Mouse (Mus musculus) cerebellum, postnatal 4 days (tissue): ENCODE results near the gene Cmah.

Source experiments
- DNase-seq, 2 experiments: peaks; one replicate each; pipeline ENCODE4 v3.0.0; 2022; ENCODE audit warnings: low spot score in 2 of 2, mixed read lengths in 1 of 2

Cmah gene

DNA sequence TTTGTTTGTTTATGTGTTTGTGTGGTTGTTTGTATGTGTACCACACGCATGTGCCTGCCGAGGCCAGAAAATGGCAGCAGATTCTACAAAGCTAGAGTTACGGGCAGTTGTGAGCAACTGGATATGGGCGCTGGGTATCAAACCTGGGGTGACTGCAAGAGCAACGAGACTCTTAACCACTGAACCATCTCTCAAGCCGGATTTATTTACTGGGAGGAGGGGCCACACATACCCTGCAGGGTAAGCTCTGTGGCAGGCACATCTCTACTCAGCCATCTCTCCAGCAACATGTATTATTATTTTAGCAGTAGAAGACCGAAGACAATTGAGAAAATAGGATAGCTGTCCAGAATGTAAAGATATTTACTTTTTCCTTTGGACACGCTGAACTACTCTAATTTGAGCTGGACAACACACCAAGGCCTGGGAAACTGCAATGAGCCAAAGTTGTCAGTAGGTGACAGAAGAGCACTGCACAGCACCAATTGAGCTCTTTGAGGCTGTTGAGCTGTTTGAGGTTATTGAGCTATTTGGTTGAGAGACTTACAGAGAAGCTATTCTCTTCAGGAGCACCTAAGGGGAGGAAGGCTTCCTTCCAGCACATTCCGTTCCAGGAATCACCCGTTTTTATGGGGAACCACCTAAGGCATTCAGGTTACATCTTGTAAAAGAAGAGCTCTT is 154.6 kb downstream of the Cmah start:
- peak; percentile 37 to 53 for DNase-seq

DNA sequence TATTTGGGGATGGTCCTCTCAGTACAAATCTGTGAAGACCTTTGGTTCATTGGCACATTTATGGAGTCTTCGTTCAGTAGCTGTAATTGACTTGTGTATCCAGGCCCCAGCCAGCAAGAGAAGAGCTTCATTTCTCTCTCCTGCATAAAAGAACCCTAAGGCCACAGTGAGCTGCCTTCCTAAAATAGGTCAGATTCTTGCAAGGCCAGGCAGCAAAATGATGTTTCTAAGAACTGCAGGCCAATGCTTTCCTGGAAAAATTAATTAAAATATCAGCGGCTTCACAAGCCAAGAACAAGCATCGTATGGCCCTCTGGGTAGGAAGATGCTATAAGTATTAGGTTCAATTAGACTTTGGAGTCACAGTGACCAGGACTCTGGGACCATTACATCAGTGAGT is 156.5 kb downstream of the Cmah start:
- DNase-seq = no peak

DNA sequence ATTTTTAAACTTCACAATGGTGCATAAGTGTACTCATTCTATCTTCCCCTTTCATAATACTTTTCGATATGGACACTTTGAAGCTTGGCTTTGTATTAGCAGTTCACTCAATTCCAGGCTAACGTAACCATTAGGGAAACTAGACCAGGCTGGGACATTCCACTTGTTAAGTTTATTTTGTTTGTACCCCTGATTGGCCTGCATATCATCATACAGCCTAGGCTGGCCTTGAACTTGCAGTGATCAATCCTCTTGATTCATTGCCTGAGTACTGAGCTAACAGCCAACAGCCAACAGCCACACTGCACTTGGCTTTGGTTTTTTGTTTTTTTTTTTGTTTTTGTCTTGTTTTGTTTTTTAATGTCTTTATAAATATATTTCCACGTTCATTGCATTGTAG is 157.6 kb downstream of the Cmah start:
- DNase-seq = no peak

DNA sequence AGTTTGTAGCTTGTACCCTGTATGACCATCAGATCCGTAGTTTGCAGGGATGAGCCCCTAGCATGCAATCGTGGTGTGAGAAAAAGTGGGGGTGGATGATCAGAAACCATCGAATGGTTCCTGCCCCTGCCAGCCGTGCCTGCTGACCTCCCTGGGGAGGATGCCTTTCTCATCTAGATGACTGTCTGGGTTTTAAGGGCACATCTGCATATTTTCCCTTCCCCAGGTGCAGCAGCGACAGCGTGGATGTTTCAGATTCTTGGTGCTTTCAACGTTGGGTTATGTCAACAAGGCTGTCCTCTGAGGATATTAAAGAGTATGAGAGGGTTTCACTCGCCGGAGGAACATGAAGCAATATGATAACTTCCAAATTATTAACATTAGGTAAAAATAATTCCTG is 158.8 kb downstream of the Cmah start:
- DNase-seq = no peak

DNA sequence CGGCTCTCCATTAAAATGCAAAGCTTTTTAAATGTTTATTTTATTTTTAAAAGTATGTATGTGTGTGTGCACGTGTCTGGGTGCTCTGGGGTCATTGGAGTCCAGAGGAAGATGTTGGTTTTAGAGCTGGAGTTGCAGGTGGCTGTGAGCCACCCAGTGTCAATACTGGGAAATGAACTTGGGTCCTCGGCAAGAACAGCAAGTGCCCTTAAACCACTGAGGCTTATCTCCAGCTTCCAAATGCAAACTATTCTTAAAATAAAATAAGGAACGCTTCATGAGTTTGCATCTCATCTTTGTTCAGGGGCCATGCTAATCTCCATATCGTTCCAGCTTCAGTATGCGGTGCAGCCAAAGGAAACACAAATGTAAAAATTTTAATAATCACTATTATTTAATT is 159.2 kb downstream of the Cmah start:
- DNase-seq = no peak

DNA sequence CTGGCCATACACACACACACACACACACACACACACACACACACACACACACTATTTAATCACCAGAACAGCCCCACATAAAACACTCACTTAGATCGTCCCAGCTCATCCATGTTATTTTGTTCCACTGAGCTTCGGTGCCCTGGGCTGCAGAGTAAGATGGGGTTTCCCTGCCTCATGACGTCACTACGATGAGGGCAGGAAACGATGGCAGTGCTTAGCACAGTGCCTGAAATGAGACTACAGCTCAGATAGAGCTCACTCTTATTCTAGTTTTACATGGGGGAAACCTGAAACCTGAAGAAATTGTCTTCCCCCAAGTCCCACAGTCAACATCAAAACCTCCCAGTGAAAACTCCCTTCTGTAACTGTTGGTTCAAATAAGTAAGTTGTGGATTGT is 159.9 kb downstream of the Cmah start:
- DNase-seq = no peak

DNA sequence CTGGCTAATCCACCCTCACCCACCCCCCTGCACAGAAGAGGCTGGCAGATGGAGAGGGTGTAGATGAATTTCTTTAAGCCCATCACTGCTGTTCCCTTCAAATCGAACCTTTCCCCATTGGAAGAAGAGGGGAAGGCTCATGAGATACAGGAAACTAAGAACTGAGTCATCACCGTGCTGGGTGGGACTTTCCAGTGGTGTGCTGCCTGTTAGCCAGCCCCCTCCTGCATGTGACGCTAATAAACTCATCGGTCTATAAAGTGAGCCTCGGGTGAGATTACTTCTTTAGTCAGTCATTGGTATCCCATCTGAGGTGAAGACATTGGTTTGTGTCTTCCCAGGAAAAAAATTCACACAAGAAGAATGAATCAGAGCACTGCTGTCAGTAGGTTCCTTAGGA is 160.3 kb downstream of the Cmah start:
- no peak for DNase-seq

DNA sequence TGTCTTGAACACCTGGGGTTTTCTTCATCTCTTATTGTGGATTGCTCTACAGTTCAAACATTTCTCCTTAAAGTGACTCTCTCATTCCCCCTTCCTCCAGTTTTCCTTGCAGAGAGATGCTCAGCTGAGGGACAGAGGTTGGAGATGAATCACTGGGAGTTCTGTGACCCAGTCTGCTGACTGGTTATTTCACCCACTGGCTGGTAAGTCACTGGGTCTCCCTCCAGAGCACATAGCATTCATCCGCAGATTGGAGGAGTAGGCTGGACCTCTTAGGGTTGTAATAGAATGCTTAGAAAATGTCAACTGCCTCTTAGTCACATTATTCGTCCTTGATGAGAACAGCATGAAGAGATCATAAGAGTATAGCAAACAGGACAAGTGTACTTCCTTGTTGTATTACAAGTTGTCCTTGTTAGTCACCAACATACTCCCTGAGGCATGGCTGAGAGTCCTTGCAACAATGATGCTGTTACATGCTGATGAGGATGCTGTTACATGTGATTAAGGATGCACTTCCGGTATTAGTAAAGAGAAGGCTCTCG is 161.4 kb downstream of the Cmah start:
- no peak for DNase-seq

DNA sequence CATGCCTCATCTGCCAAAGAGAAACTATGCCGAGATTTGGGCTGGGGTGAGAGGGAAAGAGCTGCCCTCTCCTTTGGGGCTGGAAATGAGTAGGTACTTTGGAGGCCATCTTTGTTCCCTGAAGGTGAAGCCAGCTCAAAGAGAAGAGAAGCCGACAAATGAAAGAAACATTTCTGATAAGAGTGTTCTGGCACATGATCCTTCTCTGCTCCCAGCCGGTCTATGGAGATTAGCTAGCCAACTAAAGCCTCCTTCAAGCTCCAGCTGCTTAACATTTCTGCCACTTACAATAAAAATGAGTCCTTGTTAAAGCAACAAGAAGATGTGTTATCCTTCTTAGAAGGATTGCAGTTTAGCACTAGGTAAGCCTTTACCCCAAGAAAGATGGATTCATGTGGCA is 162.3 kb downstream of the Cmah start:
- no peak for DNase-seq

DNA sequence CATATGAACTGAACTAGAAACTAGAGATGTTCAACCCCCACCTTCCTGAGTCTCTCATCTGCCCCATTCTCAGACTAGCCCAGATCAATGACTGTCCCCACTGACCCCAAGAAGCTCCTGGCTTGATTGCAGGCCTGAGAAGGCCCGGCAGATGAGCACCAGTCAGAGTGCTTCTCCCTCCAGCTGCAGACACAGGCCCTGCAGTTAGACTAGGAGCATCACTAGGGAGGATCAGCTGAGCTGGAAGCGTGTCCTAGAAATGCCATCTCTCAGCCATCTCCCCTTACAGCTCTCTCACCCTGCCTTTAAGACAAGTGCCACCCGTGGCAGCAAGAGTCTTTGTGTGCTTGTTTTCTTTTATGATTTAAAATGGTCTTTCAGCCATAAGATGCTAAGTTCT is 162.8 kb downstream of the Cmah start:
- DNase-seq = no peak

DNA sequence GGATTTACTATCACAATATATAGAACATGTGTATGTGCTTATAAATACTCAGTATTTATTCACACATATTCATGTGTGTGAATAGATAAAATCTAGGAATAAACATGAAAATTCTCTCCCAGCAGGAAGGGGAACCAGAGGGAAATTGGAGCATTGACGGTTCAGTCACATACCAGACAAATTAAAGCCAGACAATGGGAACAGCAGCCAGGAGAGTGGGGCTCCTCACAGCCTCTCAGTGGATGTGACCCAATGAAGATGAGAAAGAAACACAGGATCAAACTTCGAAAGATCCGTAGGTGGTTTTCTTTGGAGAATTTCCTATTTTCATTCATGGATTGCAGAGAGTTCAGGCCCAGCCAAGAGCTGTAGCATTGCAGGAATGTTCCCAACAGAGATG is 163.9 kb downstream of the Cmah start:
- DNase-seq = no peak

DNA sequence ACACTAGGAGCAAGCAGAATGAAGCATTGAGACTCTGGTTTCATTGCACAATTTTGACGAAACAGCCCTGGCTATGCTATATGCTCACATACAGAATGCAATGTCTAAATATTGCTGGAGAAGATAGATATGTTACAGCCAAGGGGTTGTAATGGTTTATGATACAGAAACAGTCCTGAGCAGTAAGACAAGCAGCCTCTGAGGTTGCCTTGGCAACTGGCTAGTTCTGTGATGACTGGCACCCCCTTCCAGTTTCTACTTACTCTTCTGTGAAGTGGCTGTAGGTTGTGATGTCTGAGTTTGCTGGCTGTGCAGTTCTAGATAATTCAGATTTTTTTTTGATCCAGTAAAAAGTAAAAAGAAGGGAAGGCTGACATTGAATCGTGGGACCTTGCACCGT is 166.6 kb downstream of the Cmah start:
- no peak for DNase-seq

DNA sequence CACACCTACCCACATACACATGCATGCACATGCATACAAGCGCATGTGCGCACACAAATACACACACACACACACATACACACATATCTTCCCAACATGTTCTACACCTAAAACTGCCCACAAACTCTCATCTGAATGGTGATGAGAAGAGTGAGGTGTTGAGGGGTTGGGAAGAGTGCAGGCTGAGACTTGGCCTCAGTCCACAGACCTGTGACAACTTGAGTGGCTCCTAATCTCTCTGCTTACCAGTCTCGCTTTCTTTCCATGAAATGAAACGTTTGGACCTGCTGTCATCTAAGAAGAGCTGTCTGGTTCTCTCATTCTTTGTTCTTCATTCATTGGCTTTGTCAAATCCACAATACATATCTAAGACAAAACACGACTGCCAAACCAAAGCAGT is 169.1 kb downstream of the Cmah start:
- DNase-seq = no peak

DNA sequence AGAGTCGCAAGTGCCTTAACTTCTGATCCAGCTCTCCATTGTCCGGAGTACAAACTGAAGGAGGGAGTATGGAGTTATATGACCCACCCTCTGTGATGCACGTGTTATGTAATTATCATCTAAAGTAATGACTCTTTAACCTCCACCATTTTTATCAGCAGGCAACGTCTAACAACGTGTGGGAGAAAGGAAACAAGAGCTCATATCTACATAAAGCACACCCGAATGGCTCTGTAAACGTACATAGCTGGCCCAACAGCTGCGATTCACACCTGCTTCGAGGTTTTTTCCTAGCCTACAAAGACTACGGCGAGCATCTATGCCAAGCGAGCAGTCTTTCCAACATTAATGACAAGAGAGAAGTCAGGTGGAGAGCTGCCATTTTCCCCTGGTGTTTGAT is 169.8 kb downstream of the Cmah start:
- DNase-seq = no peak

DNA sequence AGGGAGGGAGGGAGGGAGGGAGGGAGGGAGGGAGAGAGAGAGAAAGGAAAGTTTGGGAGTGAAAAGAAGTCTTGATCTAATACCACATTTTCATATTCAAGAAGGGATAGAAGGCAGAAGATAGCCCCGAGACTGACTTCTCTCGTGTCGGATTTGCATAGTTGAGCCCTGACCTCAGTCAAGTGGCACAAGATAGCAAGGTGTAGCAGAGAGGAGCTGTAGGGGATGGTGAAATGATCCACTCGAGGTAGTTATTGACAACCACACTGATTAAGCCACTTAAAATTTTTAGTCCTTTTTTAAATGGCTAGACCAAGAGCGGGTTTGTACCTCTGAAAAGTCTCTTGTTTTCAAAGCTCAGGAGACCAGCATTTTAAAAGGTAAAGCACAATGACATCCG is 171.1 kb downstream of the Cmah start:
- DNase-seq = no peak

DNA sequence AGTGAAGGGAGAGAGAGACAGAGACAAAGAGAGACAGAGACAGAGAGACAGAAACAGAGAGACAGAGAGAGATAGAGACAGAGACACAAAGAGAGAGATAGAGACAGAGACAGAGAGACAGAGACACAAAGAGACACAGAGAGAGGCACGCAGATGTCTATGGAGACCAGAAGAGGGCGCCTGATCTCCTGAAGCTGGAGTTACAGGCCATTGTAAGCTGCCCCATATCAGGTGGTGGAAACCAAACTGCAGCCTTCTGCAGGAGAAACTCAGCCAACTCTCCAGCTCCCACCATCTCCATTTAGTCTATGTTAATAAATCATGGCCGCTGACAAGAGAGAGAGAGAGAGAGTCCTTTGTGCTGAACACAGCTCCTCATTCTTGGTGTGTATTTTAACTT is 172.3 kb downstream of the Cmah start:
- DNase-seq = no peak

DNA sequence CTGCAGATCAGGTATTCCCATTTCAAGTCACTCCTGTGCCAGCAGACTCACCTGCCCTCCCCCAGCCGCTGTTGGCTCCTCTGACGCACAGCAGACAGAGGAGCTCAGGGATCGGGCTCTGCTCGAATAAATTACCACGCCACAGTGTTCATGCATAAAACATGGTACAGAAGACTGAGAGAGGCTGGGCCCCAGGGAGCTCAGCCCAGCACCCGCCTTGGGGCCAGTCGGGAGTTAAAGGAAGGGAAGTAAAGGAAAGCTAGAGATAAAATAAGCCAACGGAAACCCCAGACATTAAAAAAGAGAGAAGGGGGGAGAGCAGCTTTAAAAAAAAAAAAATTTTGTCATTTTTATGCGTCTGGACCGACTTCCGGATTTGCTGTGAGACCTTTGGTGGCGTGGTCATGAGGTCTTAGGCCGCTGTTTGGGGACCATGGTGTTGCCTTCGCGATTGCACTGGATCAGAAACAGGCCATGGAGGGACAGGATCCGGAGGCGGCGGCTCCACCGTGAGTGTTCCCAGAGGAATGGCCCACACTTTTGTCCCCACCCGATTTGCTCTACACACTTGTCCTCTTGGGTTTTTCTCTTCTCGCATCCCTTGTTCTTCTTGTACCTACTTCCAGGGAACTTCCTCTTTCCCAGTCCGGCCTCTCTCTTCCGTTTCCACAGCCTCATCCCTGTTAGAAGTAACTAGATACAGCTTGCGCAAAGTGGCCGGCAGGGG is 174.1 kb downstream of the Cmah start:
- no peak for DNase-seq

DNA sequence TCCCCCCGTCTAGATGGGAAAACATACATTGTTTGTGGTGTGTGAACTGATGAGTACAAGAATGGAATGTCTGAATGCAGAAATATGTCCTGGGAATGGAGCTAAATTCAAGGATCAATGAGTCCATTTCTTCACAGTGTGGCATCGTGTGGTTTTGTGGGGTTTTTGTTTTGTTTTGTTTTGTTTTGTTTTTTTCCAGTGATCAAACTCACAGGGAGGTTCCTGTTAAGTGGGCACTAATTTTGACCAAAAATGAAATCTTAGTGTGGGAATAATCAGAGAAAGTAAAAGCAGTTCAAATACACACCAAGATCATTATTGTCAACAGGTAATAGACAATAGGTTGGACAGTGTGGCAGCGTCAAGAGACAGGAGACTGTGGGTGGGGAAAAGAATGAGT is 174.7 kb downstream of the Cmah start:
- no peak for DNase-seq

DNA sequence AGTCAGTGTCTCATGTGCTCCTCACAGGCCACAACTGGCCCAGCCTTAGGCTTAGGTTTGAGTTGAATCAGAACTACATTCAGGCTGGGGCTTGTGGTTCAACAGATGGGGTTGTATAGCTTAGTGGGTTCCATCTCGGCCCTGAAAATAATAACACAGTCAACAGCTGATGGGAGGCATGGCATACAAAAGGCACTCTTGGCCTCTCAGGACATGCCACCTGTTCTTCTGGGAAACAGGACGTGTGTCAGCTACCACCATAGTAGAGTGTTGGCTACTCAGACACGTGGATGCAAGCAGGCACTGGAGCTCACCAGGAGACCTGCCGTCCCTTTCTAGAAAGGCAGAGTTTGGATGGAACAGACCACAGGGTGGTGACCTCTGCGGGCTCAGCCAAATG is 178.6 kb downstream of the Cmah start:
- no peak for DNase-seq

DNA sequence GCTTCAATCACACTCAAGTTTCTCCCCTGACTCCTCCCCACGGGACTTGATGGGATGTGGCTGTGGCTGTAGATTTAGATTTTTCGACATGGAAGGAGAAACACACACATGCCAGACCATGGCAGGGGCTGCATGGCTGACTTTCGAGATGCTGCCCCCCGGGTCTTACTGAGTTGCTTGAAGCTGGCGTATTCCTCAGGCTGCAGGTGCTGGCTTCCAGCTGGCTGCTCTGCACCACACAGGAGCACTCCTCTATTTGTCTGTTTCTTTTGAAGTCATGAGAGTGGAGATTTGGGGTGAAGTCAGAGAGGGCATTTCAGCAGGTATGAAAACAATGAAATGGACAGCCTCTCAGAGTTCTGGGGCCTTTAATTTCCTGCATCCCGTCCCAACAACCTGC is 180.0 kb downstream of the Cmah start:
- DNase-seq = no peak

DNA sequence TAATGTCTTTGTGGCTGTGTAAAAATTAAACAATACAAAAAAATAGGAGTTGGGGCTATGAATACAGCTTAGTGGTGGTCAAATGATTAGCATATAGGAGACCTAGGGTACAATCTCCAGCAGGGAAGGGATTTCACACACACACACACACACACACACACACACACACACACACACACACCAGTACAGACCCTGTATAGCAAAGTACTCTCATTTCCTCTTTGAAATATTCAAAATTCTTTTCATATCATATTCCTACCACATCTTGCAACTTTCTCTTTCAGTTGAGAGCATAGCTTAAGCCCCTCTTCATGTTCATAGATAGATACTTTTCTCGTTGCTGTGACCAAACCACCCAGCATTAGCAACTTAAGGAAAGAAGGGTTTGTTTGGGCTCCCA is 181.7 kb downstream of the Cmah start:
- DNase-seq = no peak

DNA sequence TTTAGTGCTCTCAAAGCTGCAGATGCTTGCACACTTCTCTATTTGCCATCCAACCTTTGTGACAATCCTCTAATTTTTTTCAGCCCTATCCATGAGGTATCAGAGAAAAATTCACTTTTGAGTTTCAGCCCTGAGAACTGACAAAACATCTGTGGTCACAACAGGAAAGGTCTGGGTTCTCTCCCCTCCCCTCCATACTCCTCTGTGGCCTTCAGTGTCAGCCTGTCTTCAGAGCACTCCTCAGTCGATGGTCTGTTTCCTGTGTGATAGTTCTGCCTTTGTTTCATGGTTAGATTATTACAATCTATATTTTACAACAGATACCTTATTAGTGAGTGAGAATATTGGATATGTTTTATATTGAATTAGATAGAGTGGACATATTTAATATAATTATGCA is 184.2 kb downstream of the Cmah start:
- DNase-seq = no peak

DNA sequence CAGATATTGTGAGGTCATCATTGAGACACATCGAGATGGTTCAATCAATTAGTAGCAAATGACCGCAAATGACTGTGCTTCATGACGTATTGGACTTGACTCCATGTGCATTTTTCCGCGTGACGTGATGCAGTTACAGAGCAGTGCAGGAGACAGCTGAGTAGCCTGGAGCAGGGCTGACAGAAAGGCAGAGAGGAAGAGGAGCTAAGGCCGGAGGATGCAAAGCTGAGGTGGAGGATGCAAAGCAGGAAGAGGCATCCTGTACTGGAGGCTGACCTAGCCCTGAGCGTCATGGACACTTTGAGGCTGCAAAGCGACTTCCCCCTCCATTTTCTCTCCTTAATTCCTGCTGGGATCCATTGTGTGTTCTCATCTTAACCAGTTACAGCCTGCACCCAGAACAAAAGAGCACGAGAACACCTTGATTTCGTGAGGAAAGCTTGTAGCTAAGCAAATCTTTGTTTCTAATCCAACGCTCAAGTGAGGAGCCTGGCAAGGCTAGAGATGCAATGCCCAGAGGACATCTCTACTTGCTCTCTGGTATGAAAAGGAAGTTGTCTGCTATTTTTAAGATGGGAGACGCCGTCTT is 184.8 kb downstream of the Cmah start:
- DNase-seq = no peak
